Mouse (Mus musculus) midbrain, embryonic 14.5 days (tissue): ENCODE measurements around the gene Ubr1. TPM values are rescaled to one million over a fixed set of nuclear protein-coding genes. Genes with fewer than 3 reads are reported as not detected.

ENCODE experiments used
- ATAC-seq: fragments of 200-750 bp; cut with Nextera tagmentation; 2 replicates; pipeline ENCODE4 v1.8.0; 2017; ENCODE audit warnings: moderate number of reproducible peaks, moderate library complexity; ENCODE audit not compliant: low FRiP score, low TSS enrichment
- DNase-seq: peaks from one replicate; pipeline ENCODE4 v3.0.0-alpha.2; 2015
- H3K27ac ChIP-seq: fragments of 300-500 bp; sonication (generic); replicated peaks from 2 replicates; pipeline ENCODE4 v1.5.1; 2014; ENCODE audit warnings: mild to moderate bottlenecking, low read depth, low read length, moderate library complexity
- H3K27me3 ChIP-seq: fragments of 300-500 bp; sonication (generic); 2 replicates; pipeline ENCODE4 v1.6.1; 2014; ENCODE audit warnings: low read length, control low read depth, mixed read lengths; ENCODE audit not compliant: control insufficient read depth, insufficient read depth
- H3K36me3 ChIP-seq: fragments of 300-500 bp; sonication (generic); 2 replicates; pipeline ENCODE4 v1.6.1; 2014; ENCODE audit warnings: low read length, control low read depth; ENCODE audit not compliant: control insufficient read depth, insufficient read depth
- H3K4me1 ChIP-seq: fragments of 300-500 bp; sonication (generic); 2 replicates; pipeline ENCODE4 v1.6.1; 2014; ENCODE audit warnings: mild to moderate bottlenecking, antibody characterized with exemption, low read length, control low read depth; ENCODE audit not compliant: control insufficient read depth, insufficient read depth
- H3K4me2 ChIP-seq: fragments of 300-500 bp; sonication (generic); 2 replicates; pipeline ENCODE4 v1.6.1; 2014; ENCODE audit warnings: mild to moderate bottlenecking, low read length, moderate library complexity
- H3K4me3 ChIP-seq: fragments of 300-500 bp; sonication (generic); replicated peaks from 2 replicates; pipeline ENCODE4 v1.5.1; 2014; ENCODE audit warnings: low read depth, low read length
- H3K9ac ChIP-seq: fragments of 300-500 bp; sonication (generic); replicated peaks from 2 replicates; pipeline ENCODE4 v1.6.1; 2014; ENCODE audit warnings: mild to moderate bottlenecking, low read length, moderate library complexity
- H3K9me3 ChIP-seq: fragments of 300-500 bp; sonication (generic); 2 replicates; pipeline ENCODE4 v1.6.1; 2016; ENCODE audit warnings: low read length, control low read depth, mixed read lengths; ENCODE audit not compliant: control insufficient read depth
- WGBS: fragments of 180-500 bp; shearing (Covaris S2); extraction: QIAGEN DNeasy Blood & Tissue Kit; methylation state at CpG from one replicate; pipeline ENCODE4 v1.1.7; 2014; 5-methylcytosine and 5-hydroxymethylcytosine counted together
- polyA plus RNA-seq: library from polyadenylated mRNA; unstranded; fragments of >200 nt; fragmentation: Nextera tagmentation; extraction: Ambion mirVana; gene quantifications from 2 replicates; pipeline ENCODE4 v1.2.1, GENCODE M21; 2014

Gene Ubr1
- polyA plus RNA-seq, 1 experiment from 2014 or later, result 40.5 TPM

- Histone ChIP-seq H3K9me3 (no peaks in the 10 kb centered on the region), H3K27me3 (no peaks in the 10 kb centered on the region), H3K9ac (peak overlapping the region; percentile 81), H3K36me3 (no peaks in the 10 kb centered on the region), H3K27ac (peak overlapping the region; percentile 88), H3K4me3 (peak overlapping the region; percentile 77), H3K4me1 (peaks cover 13% of the 10 kb centered on the region), H3K4me2 (peak overlapping the region; percentile 76)
- WGBS, result under 1% methylated on average over 23 of the region's 23 CpGs
- ATAC-seq, result peak; percentile 57; the same call in 1 of the 2 replicates
- no peak for DNase-seq
Measured at GRCm38 (mm10) chr2:120970045-120970539, 423 bp downstream of the Ubr1 start.

DNA sequence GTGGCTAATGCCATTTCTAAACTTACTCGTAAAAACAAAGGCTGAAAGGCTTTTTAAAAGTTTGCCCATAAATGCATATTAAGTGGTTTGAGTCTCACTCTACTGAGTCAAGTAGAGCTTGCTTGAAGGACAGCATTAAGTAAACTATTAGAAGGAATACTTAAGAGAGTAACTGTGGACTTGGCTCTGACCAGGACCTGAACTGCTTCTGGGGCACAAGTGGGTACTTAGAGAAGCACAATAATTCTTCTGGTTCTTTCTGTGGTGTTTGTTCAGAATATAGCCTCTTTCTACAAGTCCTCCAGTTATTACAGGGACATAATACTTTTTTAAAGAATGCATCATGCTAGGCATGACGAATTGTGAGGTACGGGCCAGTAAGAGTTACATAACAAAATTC, 5.0 kb downstream of the Ubr1 start:
- Histone ChIP-seq H3K9me3 (no peaks in the 10 kb centered on the region), H3K4me2 (no peak overlapping the region), H3K36me3 (peaks cover 11% of the 10 kb centered on the region), H3K27ac (no peak overlapping the region), H3K4me1 (peaks cover 13% of the 10 kb centered on the region), H3K9ac (no peak overlapping the region), H3K4me3 (no peak overlapping the region), H3K27me3 (no peaks in the 10 kb centered on the region)
- DNase-seq (no peak), ATAC-seq (no peak)
- 91% methylated on average over 3 of the region's 3 CpGs for WGBS

GRCm38 (mm10) chr2:120963110-120963509, 7.4 kb downstream of the Ubr1 start:
- H3K27me3 ChIP-seq, result no peaks in the 10 kb centered on the region
- WGBS, result 97% methylated on average over 7 of the region's 7 CpGs
- H3K9ac ChIP-seq, result no peak overlapping the region
- peaks cover 23% of the 10 kb centered on the region for H3K36me3 ChIP-seq
- no peak overlapping the region for H3K4me2 ChIP-seq
- DNase-seq (no peak), ATAC-seq (no peak)
- no peak overlapping the region for H3K27ac ChIP-seq
- no peak overlapping the region for H3K4me3 ChIP-seq
- H3K9me3 ChIP-seq, result no peaks in the 10 kb centered on the region
- H3K4me1 ChIP-seq, result 0 out of 2 replicates have a peak, but pooled peaks cover under 1% of the 10 kb centered on the region

GRCm38 (mm10) chr2:120960261-120960660, 10.3 kb downstream of the Ubr1 start:
- H3K9me3 ChIP-seq, result no peaks in the 10 kb centered on the region
- no peak overlapping the region for H3K27ac ChIP-seq
- ATAC-seq (no peak), DNase-seq (no peak)
- no peaks in the 10 kb centered on the region for H3K27me3 ChIP-seq
- H3K36me3 ChIP-seq, result peaks cover 26% of the 10 kb centered on the region
- no peak overlapping the region for H3K9ac ChIP-seq
- 97% methylated on average over 1 of the region's 1 CpGs for WGBS
- H3K4me2 ChIP-seq, result no peak overlapping the region
- H3K4me1 ChIP-seq, result no peaks in the 10 kb centered on the region
- H3K4me3 ChIP-seq, result no peak overlapping the region

DNA sequence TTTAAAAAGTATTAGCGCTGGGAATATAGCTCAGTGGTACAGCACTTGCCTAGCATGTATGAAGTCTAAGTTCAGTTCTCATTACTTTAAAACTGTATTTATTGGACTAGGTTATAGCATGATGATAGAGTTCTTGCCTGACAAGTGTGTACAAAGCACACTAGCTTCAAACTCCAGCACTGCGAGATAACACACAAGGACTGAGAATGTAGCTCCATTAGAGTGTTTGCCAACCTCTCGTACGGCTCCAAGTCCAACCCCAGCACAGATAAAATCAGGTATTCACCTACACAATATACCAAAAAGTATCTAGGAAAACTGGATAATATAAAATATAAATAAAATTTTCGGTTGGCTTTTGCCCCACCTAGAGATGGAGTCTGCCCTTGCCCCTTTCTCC, 10.7 kb downstream of the Ubr1 start:
- no peak for DNase-seq
- Histone ChIP-seq H3K36me3 (peaks cover 30% of the 10 kb centered on the region), H3K9ac (no peak overlapping the region), H3K4me2 (no peak overlapping the region), H3K27ac (no peak overlapping the region), H3K27me3 (no peaks in the 10 kb centered on the region), H3K9me3 (no peaks in the 10 kb centered on the region), H3K4me1 (no peaks in the 10 kb centered on the region), H3K4me3 (no peak overlapping the region)
- WGBS, result 93% methylated on average over 5 of the region's 5 CpGs
- ATAC-seq, result no peak

DNA sequence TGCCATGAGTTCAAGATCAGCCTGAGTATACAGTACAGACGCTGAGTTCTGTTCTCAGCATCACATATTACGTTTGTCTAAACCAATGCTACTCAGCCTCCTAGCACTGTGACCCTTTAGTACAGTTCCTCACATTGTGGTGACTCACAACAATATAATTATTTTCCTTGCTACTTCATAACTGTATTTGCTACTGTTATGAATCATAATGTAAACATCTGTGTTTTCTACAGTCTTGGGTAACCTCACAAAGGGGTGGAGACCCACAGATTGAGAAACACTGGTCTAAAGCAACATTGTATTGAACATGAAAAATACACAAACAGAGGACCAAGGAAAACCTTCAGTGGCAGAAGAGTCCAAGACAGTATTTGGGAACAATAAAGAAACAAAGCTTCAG, 11.2 kb downstream of the Ubr1 start:
- Histone ChIP-seq H3K27me3 (no peaks in the 10 kb centered on the region), H3K9ac (no peak overlapping the region), H3K4me1 (no peaks in the 10 kb centered on the region), H3K4me3 (no peak overlapping the region), H3K9me3 (no peaks in the 10 kb centered on the region), H3K4me2 (no peak overlapping the region), H3K27ac (no peak overlapping the region), H3K36me3 (peaks cover 35% of the 10 kb centered on the region)
- WGBS, result 95% methylated on average over 2 of the region's 2 CpGs
- ATAC-seq, result no peak
- no peak for DNase-seq

DNA sequence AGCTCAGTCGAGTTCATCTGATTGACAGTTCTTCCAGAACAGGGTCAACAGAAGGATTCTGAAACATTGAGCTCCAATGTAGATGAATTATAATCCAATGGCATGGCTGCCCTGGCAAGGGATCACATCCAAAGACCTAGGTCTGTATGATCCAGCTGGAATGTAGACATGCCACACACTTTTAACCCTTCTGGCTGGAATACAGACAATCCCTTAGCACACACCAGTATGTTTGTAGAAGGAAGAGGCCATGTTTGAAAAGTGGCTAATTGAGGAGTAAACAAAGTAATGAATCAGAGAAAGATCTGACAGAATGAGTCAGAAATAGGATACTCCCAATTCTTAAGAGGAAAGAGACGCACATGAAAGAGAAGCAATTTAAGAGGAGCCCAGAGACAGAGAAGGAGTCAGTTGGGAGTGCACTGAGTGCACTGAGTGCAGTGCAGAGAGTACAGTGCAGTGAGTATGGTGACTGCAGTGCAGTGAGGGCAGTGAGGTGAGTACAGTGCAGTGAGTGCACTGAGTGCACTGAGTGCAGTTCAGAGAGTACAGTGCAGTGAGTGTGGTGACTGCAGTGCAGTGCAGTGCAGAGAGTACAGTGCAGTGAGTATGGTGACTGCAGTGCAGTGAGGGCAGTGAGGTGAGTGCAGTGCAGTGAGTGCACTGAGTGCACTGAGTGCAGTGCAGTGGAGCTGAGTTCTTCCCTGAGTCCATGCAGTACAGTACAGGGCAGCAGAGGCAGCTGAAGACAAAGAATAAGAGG, 18.2 kb downstream of the Ubr1 start:
- no peak overlapping the region for H3K27ac ChIP-seq
- H3K4me2 ChIP-seq, result no peak overlapping the region
- H3K27me3 ChIP-seq, result no peaks in the 10 kb centered on the region
- H3K9ac ChIP-seq, result no peak overlapping the region
- H3K4me3 ChIP-seq, result no peak overlapping the region
- H3K36me3 ChIP-seq, result peaks cover 61% of the 10 kb centered on the region
- H3K4me1 ChIP-seq, result no peaks in the 10 kb centered on the region
- ATAC-seq, result no peak
- no peaks in the 10 kb centered on the region for H3K9me3 ChIP-seq
- WGBS, result 84% methylated on average over 2 of the region's 2 CpGs
- DNase-seq, result no peak

DNA sequence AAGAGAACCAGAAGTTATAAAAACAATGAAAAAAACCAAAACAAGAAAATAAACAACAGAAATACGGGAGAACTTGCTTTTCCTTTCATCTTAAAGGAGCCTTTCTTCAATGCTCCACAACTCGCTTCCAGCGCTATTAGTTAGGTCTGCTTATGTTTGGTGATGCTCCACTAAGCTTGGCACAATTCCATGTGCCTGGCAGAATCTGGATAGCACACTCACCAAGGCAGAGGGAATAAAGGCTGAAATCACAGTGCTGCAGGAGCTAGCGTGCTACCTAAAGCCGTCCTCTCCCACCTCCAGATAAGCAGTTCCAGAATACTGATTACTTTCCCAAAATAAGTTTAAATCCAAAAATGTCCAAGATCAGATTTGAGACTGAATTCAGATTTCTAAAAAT, 19.3 kb downstream of the Ubr1 start:
- Histone ChIP-seq H3K4me1 (no peaks in the 10 kb centered on the region), H3K27ac (no peak overlapping the region), H3K9ac (no peak overlapping the region), H3K9me3 (no peaks in the 10 kb centered on the region), H3K4me3 (no peak overlapping the region), H3K27me3 (no peaks in the 10 kb centered on the region), H3K36me3 (peaks cover 73% of the 10 kb centered on the region), H3K4me2 (no peak overlapping the region)
- 85% methylated on average over 5 of the region's 5 CpGs for WGBS
- DNase-seq (peak; percentile 30), ATAC-seq (no peak)

- H3K9me3 ChIP-seq, result no peaks in the 10 kb centered on the region
- no peak overlapping the region for H3K9ac ChIP-seq
- H3K4me3 ChIP-seq, result no peak overlapping the region
- H3K36me3 ChIP-seq, result peaks cover 76% of the 10 kb centered on the region
- ATAC-seq (no peak), DNase-seq (no peak)
- no peaks in the 10 kb centered on the region for H3K4me1 ChIP-seq
- WGBS, result 99% methylated on average over 3 of the region's 3 CpGs
- H3K27ac ChIP-seq, result no peak overlapping the region
- no peaks in the 10 kb centered on the region for H3K27me3 ChIP-seq
- H3K4me2 ChIP-seq, result no peak overlapping the region
Measured at GRCm38 (mm10) chr2:120933038-120933437, 37.5 kb downstream of the Ubr1 start.
